Mouse (Mus musculus) erythroid progenitor cell, adult 5-6 weeks (primary cell): Measurements from ENCODE around the gene 2610318N02Rik. TPM values are rescaled to one million over a fixed set of nuclear protein-coding genes. Genes with fewer than 3 reads are reported as not detected.
"Not testable (repeated sequence)": the region's sequence is repeated elsewhere in the genome, so short reads cannot be mapped to it uniquely, and the experiment has no call there.

ENCODE experiments used
- ATAC-seq: replicated peaks from 2 replicates; pipeline ENCODE4 v1.8.0; 2016; ENCODE audit warnings: moderate number of reproducible peaks, mild to moderate bottlenecking, moderate TSS enrichment, inconsistent platforms; ENCODE audit not compliant: poor library complexity, low FRiP score, severe bottlenecking
- total RNA-seq, 2 experiments: library from RNA; stranded (forward) in 1 of 2; stranded (reverse) in 1 of 2; fragments of 150-400 nt in 1 of 2; fragments of 186-747, 209-891 nt in 1 of 2; gene quantifications; 2 replicates each; pipeline versions ENCODE4 v1.2.3 to v1.2.4; 2015 to 2017; ENCODE audit warnings: low replicate concordance in 2 of 2

2610318N02Rik gene
- total RNA-seq (2015; ENCODE audit: low replicate concordance) (5.9 TPM in 1 of 2 replicates, not detected in the other), total RNA-seq (2017; ENCODE audit: low replicate concordance) (2.7 and 2.9 TPM in 2 replicates)

DNA sequence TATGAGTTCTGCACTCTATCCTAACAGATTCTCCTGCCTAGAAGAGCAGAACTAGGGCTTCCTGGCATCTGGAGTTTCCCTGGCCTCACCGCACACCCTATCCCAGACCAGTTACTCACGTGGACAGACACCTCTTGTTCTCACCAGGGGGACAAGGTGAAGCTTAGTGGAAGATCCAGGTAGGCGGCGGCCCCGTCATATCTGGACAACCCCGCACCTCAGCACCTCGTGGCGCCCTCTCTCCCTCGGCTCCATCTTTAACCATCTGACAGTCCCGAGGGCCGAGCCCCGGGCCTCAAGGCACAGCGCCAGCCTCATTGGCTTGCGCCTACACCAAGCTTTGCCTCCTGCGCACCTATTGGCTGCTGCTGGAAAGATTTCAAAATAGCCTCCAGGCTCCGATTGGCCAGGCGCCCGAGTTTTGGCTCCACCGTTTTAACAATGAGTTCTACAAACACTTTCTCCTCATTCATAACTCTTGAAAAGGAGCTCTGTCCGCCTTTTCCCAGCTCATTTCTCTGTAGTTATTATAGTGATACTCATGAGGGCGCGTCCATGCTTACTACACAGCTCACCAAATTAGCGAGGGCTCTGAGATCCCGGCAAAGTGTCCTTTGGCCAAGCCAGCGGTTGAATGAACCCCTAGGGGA, at the start of gene 2610318N02Rik:
Gene 2610318N02Rik (minus strand): TSS at position 297 of the 650 bp plus-strand sequence.
- ATAC-seq, result peak; percentile 97

DNA sequence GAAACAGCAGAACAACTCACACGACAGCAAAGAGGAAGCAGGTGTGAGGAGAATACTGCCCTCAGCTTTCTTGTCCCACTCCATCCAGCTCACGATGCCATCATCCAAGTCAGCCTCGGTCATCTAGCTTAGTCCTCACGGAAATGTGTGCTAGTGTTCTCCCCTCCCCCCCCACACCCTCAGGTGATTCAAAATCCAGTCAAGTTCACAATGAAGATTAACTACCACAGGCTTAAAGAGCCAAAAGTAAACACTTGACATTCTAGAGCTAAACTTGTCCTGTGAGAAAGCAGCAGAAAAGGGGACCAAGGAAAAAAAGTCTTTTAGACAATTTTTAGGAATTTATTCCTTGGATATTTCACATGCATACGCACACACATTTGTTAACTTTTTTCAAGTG, 43.1 kb upstream of the 2610318N02Rik start:
- no peak for ATAC-seq

DNA sequence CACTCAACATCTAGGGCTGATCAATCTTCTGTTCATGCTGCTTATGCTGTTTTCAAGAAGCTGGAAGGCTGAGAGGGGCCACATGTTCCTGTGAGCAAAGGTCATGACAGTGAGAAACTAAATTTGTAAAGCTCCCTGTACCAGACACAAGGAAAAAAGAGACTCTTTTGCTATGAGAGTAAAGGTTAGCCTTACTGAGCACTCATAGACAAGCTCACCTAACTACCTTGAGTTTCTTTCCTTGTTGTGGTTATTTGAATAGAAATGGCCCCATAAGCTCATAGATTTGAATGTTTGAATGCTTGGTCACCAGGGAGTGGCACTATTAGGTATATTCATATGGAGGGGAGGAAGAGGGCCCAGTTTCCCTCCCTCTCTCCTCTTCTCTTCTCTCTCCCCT, 42.2 kb upstream of the 2610318N02Rik start:
- ATAC-seq, result no peak

DNA sequence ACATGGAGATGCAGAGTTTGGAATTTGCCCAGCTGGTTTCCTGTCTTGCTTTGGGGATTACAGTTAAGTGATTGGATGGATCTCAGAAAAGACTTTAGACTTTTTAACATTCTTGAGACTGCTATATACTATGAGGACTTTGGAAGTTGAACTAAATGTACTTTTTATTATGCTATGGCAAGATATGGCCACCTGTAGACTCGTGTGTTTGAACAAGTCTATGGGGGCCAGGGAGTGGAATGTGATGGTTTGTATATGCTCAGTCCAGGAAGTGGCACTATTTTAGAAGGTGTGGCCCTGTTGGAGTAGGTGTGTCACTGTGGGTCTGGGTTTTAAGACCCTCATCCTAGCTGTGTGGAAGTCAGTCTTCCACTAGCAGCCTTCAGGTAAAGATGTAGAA, 40.5 kb upstream of the 2610318N02Rik start:
- ATAC-seq, result not testable (repeated sequence)

DNA sequence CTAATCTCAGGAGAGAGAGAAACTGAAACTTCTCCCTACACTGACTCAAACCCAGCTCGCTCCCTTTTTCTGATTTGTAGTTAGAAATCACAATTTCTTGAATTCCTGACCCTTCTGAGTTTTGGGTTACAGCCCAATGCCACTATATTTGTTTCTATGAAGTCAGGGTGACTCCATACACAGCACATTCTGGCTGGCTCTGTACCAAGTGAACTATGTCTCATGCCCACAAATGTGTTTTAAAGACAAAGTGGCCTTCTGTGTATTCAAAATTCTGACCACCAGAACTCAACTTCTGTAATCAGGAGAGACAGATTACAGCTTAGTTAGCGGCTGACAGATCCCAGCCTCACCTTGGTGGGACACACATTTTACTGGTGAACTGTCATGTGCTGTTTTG, 29.4 kb upstream of the 2610318N02Rik start:
- ATAC-seq, result no peak

DNA sequence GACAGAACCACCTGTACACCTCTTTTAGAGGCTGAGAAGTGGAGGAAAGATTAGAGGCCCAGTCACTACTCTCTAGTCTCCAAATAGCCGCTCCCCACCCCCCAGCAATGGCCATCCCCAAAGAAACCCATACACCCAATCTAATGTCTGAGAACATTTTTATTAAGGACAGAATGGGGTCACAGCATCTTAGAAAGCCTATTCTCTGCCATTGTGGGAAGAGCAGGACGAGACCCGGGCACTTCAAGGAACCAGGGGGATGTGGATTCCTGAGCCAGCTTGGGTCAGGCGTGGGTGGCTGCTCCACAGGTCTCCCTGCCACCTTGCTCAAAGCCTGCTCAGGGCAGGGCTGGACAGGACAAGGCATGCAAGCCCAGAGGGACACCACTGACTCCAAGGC, 26.9 kb upstream of the 2610318N02Rik start:
- ATAC-seq, result no peak

DNA sequence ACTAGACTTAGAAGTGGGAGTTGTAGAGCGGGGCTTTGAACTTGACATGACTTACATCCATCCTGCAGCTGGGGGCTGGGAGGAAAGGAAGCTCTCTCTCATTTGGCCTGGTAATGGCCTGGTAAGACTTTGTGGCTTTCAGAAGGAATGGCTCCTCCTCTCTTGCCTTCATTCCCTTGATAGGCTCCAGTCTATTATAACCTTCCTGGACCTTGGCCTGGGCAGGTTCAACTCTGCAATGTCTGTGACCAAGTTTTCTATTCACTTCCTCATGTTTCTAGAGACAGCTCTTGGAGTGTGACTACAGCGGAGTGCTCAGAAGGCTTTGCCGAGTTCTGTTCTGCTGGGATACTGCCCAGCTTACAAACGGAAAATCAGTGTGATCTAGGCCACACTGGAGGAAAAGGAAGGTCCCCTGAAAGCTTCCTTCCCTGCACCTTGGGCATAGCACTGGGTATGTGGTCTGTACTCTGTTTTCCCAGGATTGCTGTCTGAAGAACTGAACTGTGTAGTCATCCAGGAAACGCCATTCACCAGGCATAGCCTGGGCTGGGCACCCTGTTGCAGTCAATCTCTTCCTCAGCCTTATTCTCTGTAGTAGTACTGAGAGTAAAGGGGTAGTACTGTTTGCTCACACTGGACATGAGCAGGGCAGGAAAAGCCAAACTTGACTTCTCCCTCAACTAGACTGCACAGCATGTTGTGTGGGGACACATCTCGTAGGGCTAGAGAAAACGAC, 25.7 kb upstream of the 2610318N02Rik start:
- ATAC-seq, result no peak

DNA sequence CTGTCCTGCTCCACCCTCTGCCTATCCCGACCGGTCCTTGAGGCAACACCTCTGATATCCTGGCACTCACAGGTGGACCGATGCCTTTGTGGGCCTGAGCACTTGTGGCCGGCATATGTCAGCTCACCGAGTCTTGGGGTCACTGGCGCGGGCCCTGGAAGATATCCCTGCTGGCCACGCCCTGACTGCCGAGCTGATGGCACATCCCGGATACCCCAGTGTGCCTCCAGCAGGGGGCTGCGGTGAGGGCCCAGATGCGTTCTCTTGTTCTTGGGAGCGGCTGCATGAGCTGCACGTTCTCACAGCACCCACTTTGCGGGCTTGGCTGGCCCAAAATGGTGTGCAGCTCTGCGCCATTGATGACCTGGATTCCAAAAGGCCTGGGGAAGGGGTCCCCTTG, 23.1 kb upstream of the 2610318N02Rik start:
- no peak for ATAC-seq

DNA sequence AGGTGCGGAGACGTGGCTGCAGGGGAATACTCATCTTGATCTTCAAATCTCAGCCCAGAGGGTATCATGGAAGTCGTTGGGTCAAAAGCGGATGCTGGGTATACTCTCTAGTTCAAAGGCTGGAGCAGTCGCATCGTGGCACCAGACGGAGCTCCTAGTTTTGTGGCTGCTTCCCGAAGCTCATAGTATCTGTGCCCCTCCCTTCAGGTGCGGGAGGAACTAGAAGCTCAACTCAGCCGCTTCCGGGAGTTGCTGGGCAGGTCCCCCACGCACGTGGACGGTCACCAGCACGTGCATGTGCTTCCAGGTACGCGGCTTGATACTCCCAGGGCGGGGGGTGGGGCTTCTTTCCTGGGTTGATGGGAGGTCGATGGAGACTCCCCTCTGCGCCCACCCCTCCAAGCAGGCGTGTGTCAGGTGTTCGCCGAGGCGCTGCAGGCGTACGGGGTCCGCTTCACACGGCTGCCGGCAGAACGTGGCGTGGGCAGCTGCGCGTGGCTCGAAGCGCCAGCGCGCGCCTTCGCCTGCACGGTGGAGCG, 22.5 kb upstream of the 2610318N02Rik start:
- no peak for ATAC-seq

DNA sequence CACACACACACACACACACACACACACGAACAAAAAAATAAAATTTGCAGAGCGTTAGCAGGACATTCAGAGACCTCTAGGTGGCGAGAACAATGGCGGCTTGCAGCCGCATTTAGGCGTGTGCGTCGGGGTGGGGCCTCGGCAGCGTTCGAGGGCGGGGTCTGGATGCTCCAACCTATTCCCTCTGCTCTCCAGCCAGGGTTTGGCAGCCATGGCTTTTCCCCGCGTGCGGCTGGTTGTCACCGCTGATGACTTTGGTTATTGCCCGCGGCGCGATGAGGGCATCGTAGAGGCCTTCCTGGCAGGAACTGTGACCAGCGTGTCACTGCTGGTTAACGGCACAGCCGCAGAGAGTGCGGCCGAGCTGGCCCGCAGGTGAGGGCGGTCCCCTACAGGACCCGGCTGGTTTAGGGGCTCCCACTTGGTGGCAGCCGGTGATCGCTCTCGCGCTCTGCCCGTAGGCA, 21.8 kb upstream of the 2610318N02Rik start, which contains the start of gene Ccdc116:
Gene Ccdc116 (minus strand): TSS at position 458 of the 464 bp plus-strand sequence.
- ATAC-seq, result peak; percentile 94

DNA sequence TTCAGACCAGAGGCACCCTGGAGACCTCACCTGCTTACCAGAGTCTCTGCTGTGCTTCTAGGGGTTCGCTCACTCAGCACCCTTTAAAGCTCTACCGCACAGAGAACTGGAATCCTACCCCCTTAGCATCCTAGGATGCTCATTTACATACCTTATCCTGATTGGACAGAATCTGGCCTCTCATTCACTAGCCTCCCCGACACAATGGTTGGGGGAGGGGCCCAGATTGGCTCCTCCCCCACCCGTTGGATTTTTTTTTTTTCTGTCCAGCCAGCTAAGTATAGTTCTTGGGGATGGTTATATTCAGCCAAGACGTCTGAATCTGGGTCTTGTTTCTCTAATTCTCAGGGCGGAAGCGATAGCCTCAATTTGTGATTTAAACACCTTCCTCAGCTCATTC, 19.4 kb upstream of the 2610318N02Rik start, which contains the start of gene Ydjc:
Gene Ydjc (plus strand): TSS at position 283 of the 400 bp plus-strand sequence.
- no peak for ATAC-seq

DNA sequence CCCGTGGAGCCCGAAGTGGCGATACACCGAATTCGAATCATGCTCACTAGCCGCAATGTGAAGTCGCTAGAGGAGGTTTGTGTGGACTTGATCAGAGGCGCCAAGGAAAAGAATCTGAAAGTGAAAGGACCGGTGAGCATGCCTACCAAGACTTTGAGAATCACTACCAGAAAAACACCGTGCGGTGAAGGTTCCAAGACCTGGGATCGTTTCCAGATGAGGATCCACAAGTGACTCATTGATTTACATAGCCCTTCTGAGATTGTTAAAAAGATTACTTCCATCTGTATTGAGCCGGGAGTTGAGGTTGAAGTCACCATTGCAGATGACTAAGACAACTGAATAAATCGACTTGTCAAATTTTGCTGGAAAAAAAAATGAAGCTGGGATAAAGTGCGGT, 12.4 kb upstream of the 2610318N02Rik start:
- no peak for ATAC-seq

DNA sequence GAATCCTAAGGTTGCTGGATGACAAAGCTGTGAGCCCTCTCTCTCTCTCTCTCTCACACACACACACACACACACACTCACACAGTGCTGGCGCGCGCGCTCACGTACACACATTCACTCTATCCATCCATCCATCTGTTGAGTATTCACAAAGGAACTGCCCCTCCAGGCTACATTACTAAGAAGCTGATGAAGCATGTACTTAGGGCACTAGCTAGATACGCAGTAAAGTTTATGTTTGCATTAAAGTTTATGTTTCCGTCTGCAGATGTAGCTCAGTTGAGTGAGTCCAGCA, 7.9 kb upstream of the 2610318N02Rik start:
- no peak for ATAC-seq

DNA sequence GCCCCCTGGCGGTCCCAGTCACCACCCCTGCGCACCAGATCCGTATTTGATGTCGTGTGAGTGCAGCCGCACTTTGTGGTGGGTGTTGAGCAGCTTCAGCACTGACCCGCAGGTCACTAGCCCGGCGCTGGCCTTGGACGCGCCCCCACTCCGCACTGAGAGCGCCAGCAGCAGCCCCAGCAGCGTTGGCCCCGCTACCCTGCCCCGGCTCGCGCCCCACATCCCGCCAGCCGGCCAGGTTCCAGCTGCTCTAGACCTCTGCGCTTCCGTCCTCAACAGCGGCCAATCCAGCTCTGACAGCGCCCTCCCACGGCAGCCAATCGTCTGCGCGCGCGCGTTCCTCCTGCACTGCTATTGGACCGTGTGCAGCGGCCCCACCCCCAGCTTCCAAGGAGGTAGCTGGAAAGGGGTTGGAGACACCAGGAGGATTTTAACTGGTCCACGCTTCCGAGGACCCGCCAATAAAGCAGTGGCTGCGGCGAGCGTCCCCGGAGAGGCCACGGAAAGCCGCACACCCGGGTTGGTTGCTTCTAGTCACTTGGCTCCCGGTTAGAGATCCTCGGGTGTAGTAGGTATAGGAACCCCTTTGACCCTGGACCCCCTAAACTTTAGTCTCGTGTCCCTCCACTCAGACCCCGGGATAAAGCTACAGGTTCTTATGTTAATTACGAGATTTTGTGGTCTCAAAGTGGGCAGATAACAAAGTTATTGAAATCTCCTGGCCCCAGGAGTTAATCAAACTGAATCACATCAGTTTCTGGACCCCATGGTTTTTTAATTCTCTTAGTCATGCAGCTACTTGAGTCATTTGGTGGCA, 7.3 kb upstream of the 2610318N02Rik start, which contains the start of gene Sdf2l1:
Gene Sdf2l1 (minus strand): TSS at position 295 of the 817 bp plus-strand sequence.
- peak; percentile 99 for ATAC-seq

DNA sequence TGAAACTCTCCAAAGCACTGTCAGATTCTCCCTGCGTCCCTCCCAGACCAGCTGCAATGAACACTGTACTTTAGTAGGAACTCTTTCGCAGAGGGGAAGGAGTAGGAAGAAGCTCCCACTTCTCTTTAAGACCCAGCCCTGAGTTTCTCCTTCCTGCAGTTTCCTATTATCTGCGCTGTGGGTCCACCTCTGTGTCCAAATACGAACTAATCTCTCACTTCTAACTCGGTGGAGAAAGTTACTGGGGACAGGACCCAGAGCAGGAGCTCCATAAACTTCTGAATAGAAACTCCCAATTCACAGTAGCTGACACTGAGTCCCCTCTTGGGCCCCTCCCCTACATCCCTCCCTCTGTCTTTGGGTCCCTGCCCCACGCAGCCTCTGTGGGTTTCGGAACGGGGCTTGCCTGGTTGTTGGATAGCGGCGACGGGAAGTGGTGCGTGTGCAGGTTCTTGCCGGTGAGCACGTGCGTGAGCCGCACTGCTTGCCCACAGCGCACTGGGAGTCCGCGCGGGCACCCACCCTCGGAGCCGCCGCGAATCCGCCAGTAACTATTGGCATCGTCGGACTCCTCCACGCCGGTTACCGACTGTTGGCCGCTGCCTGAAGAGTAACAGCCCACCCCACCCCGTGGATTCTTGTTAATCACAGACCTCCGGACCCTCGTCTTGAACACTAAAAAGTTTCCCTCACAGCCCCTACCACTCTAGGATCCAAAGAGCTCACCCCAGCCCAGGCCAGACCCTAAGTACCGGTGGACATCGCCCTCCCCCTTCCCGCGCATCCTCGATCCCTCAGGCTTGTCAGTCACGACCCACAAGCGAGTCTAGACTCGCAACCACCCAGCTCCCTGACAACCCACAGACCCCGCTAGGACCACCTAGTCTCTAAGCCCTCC, 6.5 kb upstream of the 2610318N02Rik start:
- ATAC-seq, result no peak

DNA sequence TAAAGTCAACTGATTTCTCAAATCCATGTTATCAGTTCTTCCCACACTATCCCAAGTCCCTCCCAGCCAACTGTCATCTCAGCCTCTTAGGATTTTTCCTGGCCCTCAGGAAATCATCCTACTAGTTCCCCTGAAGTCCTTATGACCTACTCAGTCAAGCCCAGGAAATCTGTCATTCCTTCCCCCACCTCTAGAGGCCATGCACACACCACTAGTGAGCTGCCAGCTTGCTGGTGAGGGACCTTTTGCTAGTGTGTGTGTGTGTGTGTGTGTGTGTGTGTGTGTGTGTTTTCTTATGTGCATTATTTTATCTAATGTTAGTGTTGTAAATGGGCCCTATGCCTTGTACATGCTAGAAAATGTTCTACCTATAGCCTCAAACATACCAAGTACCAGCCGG, 2.3 kb upstream of the 2610318N02Rik start:
- ATAC-seq, result no peak

DNA sequence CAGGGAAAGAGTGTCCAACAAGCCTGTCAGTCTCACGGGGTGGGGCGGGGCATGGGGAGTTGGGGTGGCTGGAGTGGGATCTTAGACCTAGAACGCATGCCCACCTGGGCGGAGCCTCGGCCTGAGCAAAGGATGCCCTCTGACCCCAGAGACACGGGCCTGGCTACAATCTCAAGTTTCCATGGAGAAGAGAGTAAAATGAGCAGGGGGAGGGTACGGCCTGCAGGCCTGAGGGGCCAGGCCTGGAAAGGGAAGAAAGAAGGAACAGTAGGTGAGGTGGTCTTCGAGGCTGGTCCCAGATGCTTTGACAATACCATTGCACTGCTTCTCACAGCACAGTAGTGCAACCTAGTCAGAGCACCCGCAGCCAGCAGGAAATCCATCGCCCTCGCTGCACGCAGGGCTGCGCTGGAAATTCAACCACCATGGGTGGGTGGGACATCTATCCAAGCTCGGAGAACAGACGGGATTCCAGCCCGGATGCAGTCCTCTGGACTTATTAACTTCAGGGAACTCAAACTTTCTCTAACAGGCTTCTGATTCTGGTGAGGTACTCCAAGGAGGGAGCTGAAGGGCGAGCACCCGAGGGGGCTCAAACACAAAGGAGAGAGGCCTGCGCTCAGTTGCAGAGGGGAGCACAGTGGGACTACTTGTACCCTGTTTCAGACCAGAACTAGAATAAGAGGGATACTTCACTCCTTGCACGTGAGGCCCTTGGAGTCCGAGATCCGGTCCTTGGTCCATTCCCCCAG, 672 bp downstream of the 2610318N02Rik start:
- ATAC-seq, result peak; percentile 17

DNA sequence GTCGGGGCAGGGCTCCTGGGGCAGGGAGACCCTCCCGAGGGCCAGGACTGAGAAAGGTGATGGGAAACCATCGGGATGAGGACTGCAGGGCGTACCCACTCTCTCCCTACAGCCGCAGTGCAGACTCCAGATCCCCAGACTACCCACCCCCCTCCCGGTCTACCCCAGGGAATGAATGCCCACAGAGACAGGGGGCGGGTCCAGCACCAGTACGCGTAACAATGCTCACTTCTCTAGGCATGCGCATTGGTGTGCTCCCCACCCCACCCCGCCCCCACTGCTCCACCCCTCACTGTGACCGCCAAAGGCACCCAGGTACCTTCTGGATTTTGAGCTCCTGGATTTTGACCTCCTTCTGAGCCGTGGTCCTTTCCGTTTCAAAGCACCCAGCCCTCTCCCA, 3.4 kb downstream of the 2610318N02Rik start:
- ATAC-seq, result no peak
